Mouse (Mus musculus) cerebellum, adult 2 months (tissue): ENCODE data around the gene Il27ra. TPM values are rescaled to one million over a fixed set of nuclear protein-coding genes. Genes with fewer than 3 reads are reported as not detected.

Experiments used
- DNase-seq, 2 experiments: peaks; one replicate each; pipeline ENCODE4 v3.0.0; 2021
- H3K27ac ChIP-seq: fragments of 200-500 bp; 2 replicates; pipeline ENCODE4 v1.5.1; 2012; ENCODE audit warnings: low read length, control low read depth, inconsistent platforms; ENCODE audit not compliant: insufficient read depth
- H3K27me3 ChIP-seq: fragments of 200-500 bp; 2 replicates; pipeline ENCODE4 v1.6.1; 2012; ENCODE audit warnings: inconsistent platforms, mild to moderate bottlenecking, low read length, moderate library complexity; ENCODE audit not compliant: control insufficient read depth, insufficient read depth
- H3K4me1 ChIP-seq: fragments of 200-500 bp; 2 replicates; pipeline ENCODE4 v1.6.1; 2011; ENCODE audit warnings: low read length; ENCODE audit not compliant: control insufficient read depth, insufficient read depth
- H3K4me3 ChIP-seq: fragments of 200-500 bp; replicated peaks from 2 replicates; pipeline ENCODE3; 2011; ENCODE audit warnings: mild to moderate bottlenecking, low read depth, low read length, control low read depth; ENCODE audit not compliant: insufficient read depth
- CTCF ChIP-seq: fragments of 200-500 bp; IDR thresholded peaks from 2 replicates; pipeline ENCODE4 v1.5.1; 2011; ENCODE audit warnings: low read depth, mild to moderate bottlenecking, control low read depth, low read length, moderate library complexity, borderline replicate concordance; ENCODE audit not compliant: insufficient read depth
- POLR2A ChIP-seq: fragments of 200-500 bp; IDR thresholded peaks from 2 replicates; pipeline ENCODE4 v1.6.1; 2011; ENCODE audit warnings: low read length, control low read depth, borderline replicate concordance; ENCODE audit not compliant: insufficient read depth
- WGBS: fragments of 180-500 bp; shearing (Covaris S2); methylation state at CpG from one replicate; pipeline ENCODE4 v1.1.7; 2018; 5-methylcytosine and 5-hydroxymethylcytosine counted together
- polyA plus RNA-seq: library from polyadenylated mRNA; depleted of rRNA; stranded (reverse); fragments of >200 nt; gene quantifications from 2 replicates; pipeline ENCODE4 v1.2.3, GENCODE M21; 2012; rRNA removed

Gene Il27ra
- polyA plus RNA-seq = 0.17 and 0.21 TPM in 2 replicates

DNA sequence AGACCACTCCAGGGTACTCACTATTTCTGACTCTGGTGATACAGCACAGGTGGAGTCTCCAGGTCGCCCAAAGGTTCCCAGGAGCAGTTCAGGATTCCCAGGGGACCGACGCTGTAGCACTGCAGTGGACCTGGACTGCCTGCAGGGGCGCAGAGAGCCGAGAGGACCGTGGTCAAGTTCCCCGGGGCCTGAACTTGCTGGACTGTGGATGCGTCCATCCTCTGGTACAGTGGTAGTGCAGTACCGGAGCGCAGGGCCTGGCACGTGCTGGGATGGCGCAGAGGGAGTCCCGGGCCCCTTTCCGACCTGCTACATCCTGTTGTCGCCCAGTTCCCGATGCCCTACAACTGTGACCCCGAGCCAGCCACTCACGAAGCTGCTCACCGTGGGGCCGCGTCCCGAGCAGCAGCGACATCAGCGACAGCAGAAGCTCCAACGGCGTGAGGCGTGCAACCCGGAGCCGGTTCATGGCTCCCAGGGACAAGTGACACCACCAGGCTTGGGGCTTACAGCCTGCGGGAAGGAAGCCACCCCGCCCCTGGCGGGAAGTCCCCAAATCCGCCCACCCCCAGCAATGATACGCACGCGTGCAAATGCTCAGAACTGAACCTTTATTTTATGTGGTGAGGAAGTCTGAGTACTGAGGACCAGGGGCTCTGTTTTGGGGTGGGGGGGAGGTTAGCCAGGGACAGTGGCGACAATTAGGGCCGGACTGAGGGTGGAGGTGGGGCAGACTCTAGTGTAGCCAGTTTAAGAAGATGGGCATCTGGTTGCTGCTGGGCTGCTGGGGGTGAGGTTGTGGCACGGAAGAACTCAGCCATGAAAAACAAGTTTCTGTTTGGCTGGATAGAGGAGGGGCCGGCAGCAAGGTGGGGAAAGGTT, at the start of gene Il27ra:
Il27ra (minus strand) TSS at position 524 of the 882 bp plus-strand sequence.
- DNase-seq = peak; percentile 25 to 46
- WGBS = 4% methylated on average over 40 of the region's 40 CpGs
- Histone ChIP-seq H3K27ac (no peak within 1 kb of the TSS), H3K27me3 (no peaks in the 10 kb centered on the region), H3K4me1 (no peaks in the 10 kb centered on the region), H3K4me3 (peak within 1 kb of the TSS; percentile 26)
- TF ChIP-seq CTCF (peak; percentile 69; the same call in 1 of the 2 replicates), POLR2A (no peak)

GRCm38 (mm10) chr8:84090585-84090984, 48.2 kb upstream of the Il27ra start:
- Histone ChIP-seq H3K27ac (no peak overlapping the region), H3K4me1 (no peaks in the 10 kb centered on the region), H3K27me3 (no peaks in the 10 kb centered on the region), H3K4me3 (no peak overlapping the region)
- 66% methylated on average over 8 of the region's 8 CpGs for WGBS
- no peak for DNase-seq
- TF ChIP-seq POLR2A = no peak
- TF ChIP-seq CTCF = no peak

GRCm38 (mm10) chr8:84089277-84089676, 46.9 kb upstream of the Il27ra start:
- Histone ChIP-seq H3K27ac (no peak overlapping the region), H3K4me1 (no peaks in the 10 kb centered on the region), H3K27me3 (no peaks in the 10 kb centered on the region), H3K4me3 (no peak overlapping the region)
- no peak for DNase-seq
- WGBS = 78% methylated on average over 9 of the region's 9 CpGs
- TF ChIP-seq POLR2A = no peak
- TF ChIP-seq CTCF = no peak

- no peak overlapping the region for H3K27ac ChIP-seq
- no peak for DNase-seq
- H3K27me3 ChIP-seq = no peaks in the 10 kb centered on the region
- H3K4me3 ChIP-seq = no peak overlapping the region
- H3K4me1 ChIP-seq = no peaks in the 10 kb centered on the region
- no peak for TF ChIP-seq CTCF
- no peak for TF ChIP-seq POLR2A
- WGBS = 88% methylated on average over 14 of the region's 14 CpGs
Observed at GRCm38 (mm10) chr8:84087821-84088220, 45.4 kb upstream of the Il27ra start.

DNA sequence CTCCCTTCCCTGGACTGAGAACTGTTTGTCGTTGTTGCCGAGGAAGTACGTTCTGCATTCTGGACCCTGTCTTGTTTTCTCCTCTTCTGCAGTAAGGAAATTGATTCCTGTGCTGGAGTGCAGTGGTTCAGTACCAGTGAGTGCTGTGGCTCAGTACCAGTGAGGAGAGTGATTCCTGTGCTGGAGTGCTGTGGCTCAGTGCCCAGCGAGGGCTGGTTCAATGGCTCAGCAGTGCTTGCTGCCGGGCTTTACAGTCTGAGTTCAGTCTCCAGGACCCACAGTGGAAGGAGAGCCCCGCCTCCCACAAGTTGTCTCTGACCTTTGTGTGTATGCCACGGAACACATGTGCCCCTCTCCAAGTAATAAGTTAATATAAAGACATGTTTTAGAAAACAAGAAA, 44.8 kb upstream of the Il27ra start:
- TF ChIP-seq CTCF = no peak
- TF ChIP-seq POLR2A = no peak
- H3K27me3 ChIP-seq = no peaks in the 10 kb centered on the region
- H3K27ac ChIP-seq = no peak overlapping the region
- H3K4me3 ChIP-seq = no peak overlapping the region
- no peak for DNase-seq
- 78% methylated on average over 7 of the region's 7 CpGs for WGBS
- H3K4me1 ChIP-seq = no peaks in the 10 kb centered on the region

DNA sequence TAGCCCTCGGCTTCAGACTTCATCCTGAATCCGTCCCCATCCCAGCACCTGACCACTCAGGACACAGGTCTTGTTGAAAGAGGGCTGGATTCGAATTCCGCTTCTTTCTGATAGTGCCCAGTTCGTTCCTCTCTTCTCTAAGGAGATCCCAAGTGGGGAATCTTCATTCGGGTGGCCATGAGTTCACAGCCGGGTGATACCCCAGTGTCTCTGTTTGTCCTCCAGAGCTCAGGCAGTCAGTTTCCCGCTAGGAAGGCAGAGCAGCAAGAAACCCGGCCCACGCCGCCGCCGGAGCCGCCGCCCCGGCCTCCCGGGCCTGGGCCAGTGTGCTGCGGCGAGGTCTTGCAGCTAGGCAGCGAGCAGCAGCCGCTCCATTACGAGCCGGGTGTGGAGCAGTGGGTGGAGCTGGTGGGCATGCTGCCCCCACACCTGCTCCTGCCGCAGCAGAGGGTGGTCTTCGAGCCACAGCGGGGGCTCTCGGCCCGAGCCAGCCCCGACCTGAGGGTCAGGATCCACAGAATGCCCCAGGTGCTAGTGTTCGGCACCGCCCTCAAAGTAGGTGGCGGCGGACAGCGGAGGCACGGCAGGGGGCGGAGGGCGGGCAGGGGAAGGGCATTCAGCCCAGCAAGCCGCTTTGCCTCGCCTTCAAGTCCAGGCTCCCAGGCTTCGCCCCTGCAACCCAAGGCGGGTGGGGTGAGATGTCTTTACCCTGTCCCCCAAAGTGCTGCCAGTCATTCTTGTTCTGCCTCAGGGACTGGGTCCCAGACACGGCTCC, 42.1 kb upstream of the Il27ra start:
- H3K27ac ChIP-seq = no peak overlapping the region
- H3K4me1 ChIP-seq = no peaks in the 10 kb centered on the region
- no peaks in the 10 kb centered on the region for H3K27me3 ChIP-seq
- WGBS = 49% methylated on average over 42 of the region's 42 CpGs
- no peak overlapping the region for H3K4me3 ChIP-seq
- no peak for TF ChIP-seq POLR2A
- TF ChIP-seq CTCF = no peak
- DNase-seq = no peak

DNA sequence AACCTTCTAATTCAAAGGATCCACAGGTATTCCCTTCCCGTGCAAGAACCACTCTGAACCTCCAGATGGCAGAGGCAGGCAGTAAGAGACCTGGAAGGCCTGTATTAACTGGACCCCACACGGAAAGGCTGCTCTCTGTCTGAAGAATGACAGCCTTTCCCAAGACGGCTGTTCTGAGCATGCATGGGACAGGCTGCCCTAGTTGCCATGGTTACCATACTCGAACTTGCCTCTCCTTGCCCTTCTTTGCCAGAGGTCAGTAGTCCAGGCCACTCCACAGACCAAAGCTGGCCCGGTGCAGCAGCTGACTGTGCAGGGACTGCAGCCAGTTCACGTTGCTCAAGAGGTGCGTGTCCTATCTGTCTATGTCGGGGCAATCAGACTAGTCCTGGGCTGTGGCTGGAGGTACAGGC, 41.4 kb upstream of the Il27ra start:
- H3K4me3 ChIP-seq = no peak overlapping the region
- no peaks in the 10 kb centered on the region for H3K27me3 ChIP-seq
- 33% methylated on average over 8 of the region's 8 CpGs for WGBS
- no peaks in the 10 kb centered on the region for H3K4me1 ChIP-seq
- 0 out of 2 replicates have a peak, but pooled peaks have one; percentile 26 for TF ChIP-seq CTCF
- TF ChIP-seq POLR2A = no peak
- DNase-seq = no peak
- no peak overlapping the region for H3K27ac ChIP-seq
